Mouse (Mus musculus) embryonic facial prominence, embryonic 12.5 days (tissue): ENCODE results near the gene Umad1. TPM values are rescaled to one million over a fixed set of nuclear protein-coding genes. Genes with fewer than 3 reads are reported as not detected.

Experiments
- ATAC-seq: fragments of 200-750 bp; cut with Nextera tagmentation; 2 replicates; pipeline ENCODE4 v1.8.0; 2017; ENCODE audit not compliant: insufficient number of reproducible peaks, insufficient read depth, low FRiP score, low TSS enrichment
- H3K27ac ChIP-seq: fragments of 300-500 bp; sonication (generic); 2 replicates; pipeline ENCODE4 v1.5.1; 2016; ENCODE audit warnings: mild to moderate bottlenecking
- H3K27me3 ChIP-seq: fragments of 300-500 bp; sonication (generic); 2 replicates; pipeline ENCODE4 v1.6.1; 2016; ENCODE audit warnings: mild to moderate bottlenecking, moderate library complexity
- H3K36me3 ChIP-seq: fragments of 300-500 bp; sonication (generic); 2 replicates; pipeline ENCODE4 v1.6.1; 2016; ENCODE audit warnings: mild to moderate bottlenecking
- H3K4me1 ChIP-seq: fragments of 300-500 bp; sonication (generic); 2 replicates; pipeline ENCODE4 v1.6.1; 2016
- H3K4me2 ChIP-seq: fragments of 300-500 bp; sonication (generic); replicated peaks from 2 replicates; pipeline ENCODE4 v1.6.1; 2016; ENCODE audit warnings: mild to moderate bottlenecking, moderate library complexity
- H3K4me3 ChIP-seq: fragments of 300-500 bp; sonication (generic); 2 replicates; pipeline ENCODE4 v1.5.1; 2016; ENCODE audit warnings: mild to moderate bottlenecking
- H3K9ac ChIP-seq: fragments of 300-500 bp; sonication (generic); 2 replicates; pipeline ENCODE4 v1.6.1; 2016; ENCODE audit warnings: mild to moderate bottlenecking, moderate library complexity
- H3K9me3 ChIP-seq: fragments of 300-500 bp; sonication (generic); 2 replicates; pipeline ENCODE4 v1.6.1; 2016; ENCODE audit warnings: mild to moderate bottlenecking, moderate library complexity
- whole genome bisulfite sequencing: fragments of 180-500 bp; shearing (Covaris S2); methylation state at CpG from one replicate; pipeline ENCODE4 v1.1.7; 2016; 5-methylcytosine and 5-hydroxymethylcytosine counted together
- polyA plus RNA-seq: library from polyadenylated mRNA; unstranded; fragments of >200 nt; fragmentation: Nextera tagmentation; extraction: Ambion mirVana; gene quantifications from 2 replicates; pipeline ENCODE4 v1.2.1, GENCODE M21; 2016

Gene Umad1
- polyA plus RNA-seq, 1 experiment from 2014 or later = 20.2 TPM

DNA sequence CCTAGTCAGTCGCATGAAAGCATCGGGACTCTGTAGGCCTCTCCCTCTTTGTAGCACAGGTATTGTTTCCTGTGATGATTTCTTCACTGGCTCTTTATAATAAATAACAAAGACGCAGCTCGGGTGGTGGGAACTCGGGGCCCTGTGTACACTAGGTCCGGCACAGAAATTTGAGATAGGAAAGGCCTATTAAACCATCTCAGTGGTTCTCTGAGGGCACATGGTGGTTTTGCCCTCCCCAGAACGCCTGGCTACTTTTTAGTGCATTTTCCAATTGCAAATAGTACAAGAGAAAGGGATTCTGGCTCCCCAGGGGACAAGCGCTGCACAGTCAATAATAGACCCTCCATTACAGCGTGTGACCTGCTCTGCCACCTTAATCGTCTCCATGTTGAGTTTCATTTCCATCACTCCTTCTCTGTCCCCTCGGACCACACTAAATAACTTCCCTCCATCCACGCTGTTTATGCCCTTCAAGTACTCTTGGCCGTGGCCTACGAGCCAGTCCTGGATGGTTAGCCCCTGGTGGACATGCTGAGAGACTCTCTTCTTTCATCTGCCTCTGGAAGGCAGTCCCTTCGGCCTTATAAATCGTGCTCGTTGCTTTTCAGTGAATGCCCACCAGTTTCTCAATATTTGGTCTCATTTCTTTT lies 227.4 kb downstream of the Umad1 start:
- no peaks in the 10 kb centered on the region for H3K27me3 ChIP-seq
- H3K4me1 ChIP-seq = no peaks in the 10 kb centered on the region
- H3K4me3 ChIP-seq = no peak overlapping the region
- no peaks in the 10 kb centered on the region for H3K9me3 ChIP-seq
- H3K4me2 ChIP-seq = no peak overlapping the region
- ATAC-seq = no peak
- H3K9ac ChIP-seq = no peak overlapping the region
- no peaks in the 10 kb centered on the region for H3K36me3 ChIP-seq
- WGBS = 79% methylated on average over 17 of the region's 17 CpGs
- no peak overlapping the region for H3K27ac ChIP-seq

- Histone ChIP-seq H3K36me3 (no peaks in the 10 kb centered on the region), H3K4me2 (no peak overlapping the region), H3K9me3 (no peaks in the 10 kb centered on the region), H3K27ac (no peak overlapping the region), H3K4me3 (no peak overlapping the region), H3K9ac (no peak overlapping the region), H3K27me3 (no peaks in the 10 kb centered on the region), H3K4me1 (no peaks in the 10 kb centered on the region)
- ATAC-seq = no peak
- WGBS = 65% methylated on average over 20 of the region's 20 CpGs
These were observed 228.2 kb downstream of the Umad1 start for GRCm38 (mm10) chr6:8487044-8487853.

DNA sequence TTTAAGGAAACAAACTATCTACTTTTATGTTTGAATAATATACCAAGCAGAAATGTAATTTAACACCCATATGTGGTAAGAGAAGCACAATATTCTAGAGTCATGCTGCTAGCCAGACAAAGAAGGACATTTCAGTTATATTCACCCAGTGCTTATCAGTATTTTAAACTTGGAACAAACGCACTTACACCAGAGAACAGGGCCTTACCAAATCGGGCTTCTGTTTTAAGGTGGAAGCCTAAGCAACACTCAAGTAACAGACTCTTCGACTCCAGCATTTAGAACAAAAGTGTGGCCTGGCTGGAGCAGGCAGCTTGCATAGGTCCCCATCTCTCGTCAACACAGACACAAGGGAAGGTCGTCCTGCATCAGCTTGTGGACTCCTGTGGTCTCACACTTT lies 229.2 kb downstream of the Umad1 start:
- Histone ChIP-seq H3K4me2 (no peak overlapping the region), H3K4me1 (no peaks in the 10 kb centered on the region), H3K9me3 (no peaks in the 10 kb centered on the region), H3K27me3 (no peaks in the 10 kb centered on the region), H3K36me3 (no peaks in the 10 kb centered on the region), H3K27ac (no peak overlapping the region), H3K9ac (no peak overlapping the region), H3K4me3 (no peak overlapping the region)
- 67% methylated on average over 5 of the region's 5 CpGs for WGBS
- ATAC-seq = no peak

DNA sequence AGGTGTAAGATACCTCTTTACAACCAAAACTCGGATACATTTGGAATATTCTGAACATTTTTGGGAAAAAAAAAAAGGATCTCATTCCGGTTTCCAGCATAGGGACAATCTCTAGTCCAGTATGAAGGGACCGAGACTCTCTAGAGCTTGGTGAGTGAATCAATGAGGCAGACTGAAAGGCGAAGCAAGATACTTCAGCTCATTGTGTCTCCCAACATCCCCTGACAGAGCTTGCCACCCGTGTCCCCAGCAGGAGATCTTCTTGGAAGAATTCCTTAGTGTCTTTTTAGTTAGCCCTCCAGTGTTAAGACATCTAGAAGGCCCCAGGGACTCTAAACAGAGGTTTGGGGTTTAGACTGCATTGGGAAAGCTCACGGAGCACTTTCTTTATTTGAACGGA lies 230.2 kb downstream of the Umad1 start:
- no peak overlapping the region for H3K4me3 ChIP-seq
- no peaks in the 10 kb centered on the region for H3K9me3 ChIP-seq
- no peaks in the 10 kb centered on the region for H3K27me3 ChIP-seq
- no peak overlapping the region for H3K9ac ChIP-seq
- H3K4me2 ChIP-seq = no peak overlapping the region
- WGBS = 72% methylated on average over 7 of the region's 7 CpGs
- no peak for ATAC-seq
- no peak overlapping the region for H3K27ac ChIP-seq
- no peaks in the 10 kb centered on the region for H3K36me3 ChIP-seq
- H3K4me1 ChIP-seq = no peaks in the 10 kb centered on the region

DNA sequence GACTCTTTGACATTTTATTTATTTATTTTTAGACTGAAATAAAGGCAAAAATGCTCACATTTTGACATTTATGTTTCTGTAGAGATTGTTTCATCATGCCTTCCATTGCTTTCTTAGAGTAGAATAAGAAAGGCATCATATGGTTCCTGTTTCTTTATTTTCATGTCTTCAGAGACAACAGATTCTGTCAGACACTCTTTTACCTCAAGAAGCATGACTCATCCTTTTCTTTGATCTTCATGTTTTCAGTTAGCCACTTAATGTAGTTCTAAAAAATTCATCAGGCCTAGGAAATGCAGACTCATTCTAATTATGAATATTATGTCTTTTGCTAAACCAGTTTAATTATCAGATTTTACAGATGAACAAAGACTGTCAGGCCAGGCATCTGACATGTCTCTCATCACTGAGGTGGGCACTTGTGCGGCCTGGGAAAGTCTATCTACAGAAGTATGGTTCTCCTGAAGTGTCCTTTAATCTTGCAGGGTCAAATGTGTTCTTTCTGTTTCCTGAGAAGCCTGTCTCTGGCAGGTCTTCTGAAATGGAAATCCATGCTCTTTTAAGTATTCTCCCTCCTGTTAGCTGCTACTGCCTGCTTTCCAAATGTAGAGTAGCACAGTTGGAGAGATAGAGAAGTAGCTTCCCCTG lies 231.0 kb downstream of the Umad1 start:
- no peaks in the 10 kb centered on the region for H3K36me3 ChIP-seq
- no peaks in the 10 kb centered on the region for H3K4me1 ChIP-seq
- no peak overlapping the region for H3K4me3 ChIP-seq
- ATAC-seq = no peak
- no peak overlapping the region for H3K9ac ChIP-seq
- WGBS = 90% methylated on average over 1 of the region's 1 CpGs
- H3K27me3 ChIP-seq = no peaks in the 10 kb centered on the region
- H3K27ac ChIP-seq = no peak overlapping the region
- H3K4me2 ChIP-seq = no peak overlapping the region
- no peaks in the 10 kb centered on the region for H3K9me3 ChIP-seq

GRCm38 (mm10) chr6:8492248-8492647 lies 233.2 kb downstream of the Umad1 start:
- Histone ChIP-seq H3K36me3 (no peaks in the 10 kb centered on the region), H3K4me2 (no peak overlapping the region), H3K27me3 (no peaks in the 10 kb centered on the region), H3K4me1 (no peaks in the 10 kb centered on the region), H3K9ac (no peak overlapping the region), H3K9me3 (no peaks in the 10 kb centered on the region), H3K4me3 (no peak overlapping the region), H3K27ac (no peak overlapping the region)
- ATAC-seq = no peak
- WGBS = 88% methylated on average over 3 of the region's 3 CpGs

DNA sequence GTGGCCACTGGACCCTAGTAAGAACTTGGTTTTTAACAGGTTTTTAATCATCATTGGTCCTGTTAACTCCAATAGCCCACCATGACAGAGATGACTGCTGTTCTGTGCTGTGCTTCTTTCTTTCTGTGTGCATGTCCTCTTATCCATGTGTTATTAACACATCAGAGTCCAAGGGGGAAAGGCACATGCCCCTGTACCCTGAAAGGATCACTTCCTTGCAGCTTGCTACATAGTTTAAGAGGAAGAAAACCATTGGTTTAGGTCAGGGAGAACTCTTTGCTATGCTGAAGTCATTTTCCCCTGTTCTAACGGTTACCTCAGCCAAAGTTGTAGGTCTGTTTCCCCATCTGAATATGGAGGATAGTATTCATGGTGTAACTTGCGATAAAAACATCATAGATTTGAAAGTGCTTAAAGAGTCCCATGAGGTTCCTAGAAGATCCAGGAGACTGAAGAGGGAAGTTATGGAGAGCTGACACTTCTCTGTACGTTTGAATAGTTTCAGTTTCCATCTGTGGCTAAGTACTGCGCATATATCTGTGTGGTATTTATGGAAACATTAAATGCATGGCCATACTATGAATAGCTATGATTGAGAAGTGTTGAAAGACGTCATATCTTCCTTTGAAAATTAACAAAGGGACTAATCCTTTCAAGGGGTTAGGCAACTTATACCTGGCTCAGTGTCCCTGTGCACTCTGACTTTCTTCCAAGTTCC lies 236.2 kb downstream of the Umad1 start:
- Histone ChIP-seq H3K27ac (no peak overlapping the region), H3K9me3 (no peaks in the 10 kb centered on the region), H3K36me3 (no peaks in the 10 kb centered on the region), H3K4me3 (no peak overlapping the region), H3K27me3 (no peaks in the 10 kb centered on the region), H3K4me2 (no peak overlapping the region), H3K9ac (no peak overlapping the region), H3K4me1 (no peaks in the 10 kb centered on the region)
- ATAC-seq = no peak
- 81% methylated on average over 5 of the region's 5 CpGs for WGBS

DNA sequence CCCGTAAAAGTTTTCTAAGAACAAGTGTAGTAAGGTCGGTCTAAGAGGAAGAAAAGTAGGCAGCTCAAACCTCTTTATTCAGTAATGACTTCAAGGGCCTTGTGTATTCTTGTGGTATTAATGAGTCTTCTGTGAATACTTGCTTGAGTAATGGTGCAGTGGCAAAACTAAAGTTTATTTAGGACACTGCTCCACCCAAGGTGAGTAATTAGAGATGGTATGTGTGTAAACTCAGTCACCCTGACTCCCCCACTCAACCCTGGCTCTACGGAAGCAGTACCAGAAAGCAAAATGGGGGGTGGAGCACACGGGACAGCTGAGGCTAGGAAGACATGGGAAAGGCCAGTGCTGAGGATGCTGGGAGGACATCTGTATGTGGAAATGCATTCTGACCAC lies 236.7 kb downstream of the Umad1 start:
- H3K4me2 ChIP-seq = no peak overlapping the region
- no peaks in the 10 kb centered on the region for H3K27me3 ChIP-seq
- H3K36me3 ChIP-seq = no peaks in the 10 kb centered on the region
- no peaks in the 10 kb centered on the region for H3K4me1 ChIP-seq
- no peak overlapping the region for H3K4me3 ChIP-seq
- 78% methylated on average over 4 of the region's 4 CpGs for WGBS
- H3K9me3 ChIP-seq = no peaks in the 10 kb centered on the region
- no peak overlapping the region for H3K9ac ChIP-seq
- no peak for ATAC-seq
- no peak overlapping the region for H3K27ac ChIP-seq

- Histone ChIP-seq H3K4me1 (no peaks in the 10 kb centered on the region), H3K36me3 (no peaks in the 10 kb centered on the region), H3K27ac (no peak overlapping the region), H3K4me3 (no peak overlapping the region), H3K9ac (no peak overlapping the region), H3K27me3 (no peaks in the 10 kb centered on the region), H3K9me3 (no peaks in the 10 kb centered on the region), H3K4me2 (no peak overlapping the region)
- no peak for ATAC-seq
- WGBS = 61% methylated on average over 6 of the region's 6 CpGs
These were observed 238.3 kb downstream of the Umad1 start for GRCm38 (mm10) chr6:8497234-8497867.

DNA sequence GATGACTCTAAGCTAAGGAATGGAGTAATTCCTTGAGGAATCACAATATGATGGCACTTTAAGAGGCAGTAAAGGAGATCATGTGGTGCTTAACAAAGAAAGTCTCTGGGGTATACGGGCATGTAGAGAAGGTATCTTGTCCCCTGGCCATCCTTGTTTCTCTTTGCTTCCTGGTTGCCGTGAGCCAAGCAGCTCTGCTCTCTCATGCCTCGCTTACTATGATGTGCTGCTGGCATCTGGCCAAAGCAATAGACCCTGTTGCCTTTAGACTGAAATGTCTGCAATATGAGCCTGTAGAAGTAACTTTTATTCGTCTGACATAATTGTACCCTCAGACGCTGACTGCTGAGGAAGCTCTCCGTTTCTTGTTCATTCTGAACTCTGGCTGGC lies 238.8 kb downstream of the Umad1 start:
- H3K4me2 ChIP-seq = no peak overlapping the region
- no peak overlapping the region for H3K9ac ChIP-seq
- no peak overlapping the region for H3K4me3 ChIP-seq
- H3K27ac ChIP-seq = no peak overlapping the region
- WGBS = 54% methylated on average over 6 of the region's 6 CpGs
- no peaks in the 10 kb centered on the region for H3K9me3 ChIP-seq
- ATAC-seq = no peak
- H3K27me3 ChIP-seq = no peaks in the 10 kb centered on the region
- H3K4me1 ChIP-seq = no peaks in the 10 kb centered on the region
- no peaks in the 10 kb centered on the region for H3K36me3 ChIP-seq

GRCm38 (mm10) chr6:8498961-8499360 lies 239.9 kb downstream of the Umad1 start:
- no peak overlapping the region for H3K9ac ChIP-seq
- H3K4me1 ChIP-seq = no peaks in the 10 kb centered on the region
- H3K4me3 ChIP-seq = no peak overlapping the region
- no peak overlapping the region for H3K27ac ChIP-seq
- H3K27me3 ChIP-seq = no peaks in the 10 kb centered on the region
- no peak for ATAC-seq
- H3K4me2 ChIP-seq = no peak overlapping the region
- H3K36me3 ChIP-seq = no peaks in the 10 kb centered on the region
- H3K9me3 ChIP-seq = no peaks in the 10 kb centered on the region
- WGBS = 82% methylated on average over 3 of the region's 3 CpGs
